Mouse (Mus musculus) cortical plate, adult 2 months (tissue): ENCODE results near the gene Lage3.

Experiments used
- CTCF ChIP-seq: fragments of 200-500 bp; IDR thresholded peaks from 2 replicates; pipeline ENCODE4 v1.5.1; 2011; ENCODE audit warnings: mild to moderate bottlenecking, control low read depth, low read length; ENCODE audit not compliant: insufficient read depth; ENCODE audit errors: extremely low read depth
- POLR2A ChIP-seq: fragments of 200-500 bp; IDR thresholded peaks from 2 replicates; pipeline ENCODE4 v1.6.1; 2011; ENCODE audit warnings: mild to moderate bottlenecking, low read length, control low read depth; ENCODE audit not compliant: insufficient read depth; ENCODE audit errors: extremely low read depth

- TF ChIP-seq POLR2A: no peak
- TF ChIP-seq CTCF: no peak
Measured at GRCm38 (mm10) chrX:74329215-74329671, 24.2 kb downstream of the Lage3 start.
